Mouse (Mus musculus): Measurements from ENCODE around the gene Mcur1. TPM values are rescaled to one million over a fixed set of nuclear protein-coding genes. Genes with fewer than 3 reads are reported as not detected.

Mcur1 gene
- total and polyA plus RNA-seq, 3 experiments: 26.4 to 49.8 (median 43.9) TPM

- Histone ChIP-seq H3K4me1 (ENCODE audit: control insufficient read depth, insufficient read depth, low read length) (no peaks in the 10 kb centered on the region), H3K4me3 (no peak overlapping the region), H3K27me3 (ENCODE audit: control insufficient read depth, insufficient read depth, low read length) (no peaks in the 10 kb centered on the region), H3K9ac (ENCODE audit: low read depth, low read length) (no peak overlapping the region), H3K27ac (no peak overlapping the region), H3K36me3 (ENCODE audit: control insufficient read depth, insufficient read depth, low read length) (no peaks in the 10 kb centered on the region), H3K79me2 (replicated peaks; ENCODE audit: control insufficient read depth, insufficient read depth, low read length) (no peaks in the 10 kb centered on the region)
- TF ChIP-seq POLR2A (IDR thresholded peaks at IDR 0.05; ENCODE audit: insufficient read depth, low read depth, low read length) (no peak), CTCF (IDR thresholded peaks at IDR 0.05) (peak; percentile 64)
- intact Hi-C loops (cut with DNase I): no loop called here
- WGBS: 71% methylated on average over 5 of the region's 5 CpGs
- no peak for DNase-seq
Measured at GRCm38 (mm10) chr13:43577254-43577653, 17.3 kb upstream of the Mcur1 start.

DNA sequence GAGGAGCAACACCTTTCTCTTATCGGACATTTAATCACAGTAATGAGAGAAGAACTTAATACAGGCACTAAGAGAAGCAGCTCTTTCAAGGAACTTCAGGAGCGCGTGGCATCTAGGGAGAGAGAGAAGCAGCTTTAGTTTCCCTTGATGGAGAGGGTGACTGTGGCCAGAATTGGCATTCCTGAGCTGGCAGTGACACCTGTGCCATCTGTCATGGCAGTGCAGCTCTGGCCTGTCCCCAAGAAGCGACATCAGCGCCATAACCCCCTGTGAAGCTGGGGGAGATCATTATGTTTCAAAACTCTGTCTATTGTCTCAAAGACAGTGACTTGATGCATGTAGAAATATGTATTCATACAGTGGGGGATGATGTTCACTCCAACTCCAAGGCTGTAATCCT is 15.4 kb upstream of the Mcur1 start:
- no peaks in the 10 kb centered on the region for H3K27me3 ChIP-seq (ENCODE audit: control insufficient read depth, insufficient read depth, low read length)
- no peak overlapping the region for H3K9ac ChIP-seq (ENCODE audit: low read depth, low read length)
- no peak overlapping the region for H3K4me3 ChIP-seq
- H3K4me1 ChIP-seq (ENCODE audit: control insufficient read depth, insufficient read depth, low read length): no peaks in the 10 kb centered on the region
- no peak overlapping the region for H3K27ac ChIP-seq
- WGBS: 94% methylated on average over 5 of the region's 5 CpGs
- H3K36me3 ChIP-seq (ENCODE audit: control insufficient read depth, insufficient read depth, low read length): no peaks in the 10 kb centered on the region
- no peaks in the 10 kb centered on the region for H3K79me2 ChIP-seq (replicated peaks; ENCODE audit: control insufficient read depth, insufficient read depth, low read length)
- intact Hi-C loops (cut with DNase I): no loop called here
- DNase-seq: no peak
- TF ChIP-seq EP300 (IDR thresholded peaks at IDR 0.05; ENCODE audit: insufficient read depth, low read depth, low read length) (no peak), CTCF (IDR thresholded peaks at IDR 0.05) (no peak), POLR2A (IDR thresholded peaks at IDR 0.05; ENCODE audit: insufficient read depth, low read depth, low read length) (no peak)

GRCm38 (mm10) chr13:43573979-43574378 is 14.0 kb upstream of the Mcur1 start:
- no peaks in the 10 kb centered on the region for H3K27me3 ChIP-seq (ENCODE audit: control insufficient read depth, insufficient read depth, low read length)
- intact Hi-C loops (cut with DNase I): no loop called here
- no peaks in the 10 kb centered on the region for H3K36me3 ChIP-seq (ENCODE audit: control insufficient read depth, insufficient read depth, low read length)
- 43% methylated on average over 2 of the region's 2 CpGs for WGBS
- no peak for DNase-seq
- H3K4me3 ChIP-seq: no peak overlapping the region
- TF ChIP-seq EP300 (IDR thresholded peaks at IDR 0.05; ENCODE audit: insufficient read depth, low read depth, low read length): no peak
- no peak for TF ChIP-seq CTCF (IDR thresholded peaks at IDR 0.05)
- H3K79me2 ChIP-seq (replicated peaks; ENCODE audit: control insufficient read depth, insufficient read depth, low read length): no peaks in the 10 kb centered on the region
- no peak overlapping the region for H3K9ac ChIP-seq (ENCODE audit: low read depth, low read length)
- H3K27ac ChIP-seq: no peak overlapping the region
- H3K4me1 ChIP-seq (ENCODE audit: control insufficient read depth, insufficient read depth, low read length): no peaks in the 10 kb centered on the region

DNA sequence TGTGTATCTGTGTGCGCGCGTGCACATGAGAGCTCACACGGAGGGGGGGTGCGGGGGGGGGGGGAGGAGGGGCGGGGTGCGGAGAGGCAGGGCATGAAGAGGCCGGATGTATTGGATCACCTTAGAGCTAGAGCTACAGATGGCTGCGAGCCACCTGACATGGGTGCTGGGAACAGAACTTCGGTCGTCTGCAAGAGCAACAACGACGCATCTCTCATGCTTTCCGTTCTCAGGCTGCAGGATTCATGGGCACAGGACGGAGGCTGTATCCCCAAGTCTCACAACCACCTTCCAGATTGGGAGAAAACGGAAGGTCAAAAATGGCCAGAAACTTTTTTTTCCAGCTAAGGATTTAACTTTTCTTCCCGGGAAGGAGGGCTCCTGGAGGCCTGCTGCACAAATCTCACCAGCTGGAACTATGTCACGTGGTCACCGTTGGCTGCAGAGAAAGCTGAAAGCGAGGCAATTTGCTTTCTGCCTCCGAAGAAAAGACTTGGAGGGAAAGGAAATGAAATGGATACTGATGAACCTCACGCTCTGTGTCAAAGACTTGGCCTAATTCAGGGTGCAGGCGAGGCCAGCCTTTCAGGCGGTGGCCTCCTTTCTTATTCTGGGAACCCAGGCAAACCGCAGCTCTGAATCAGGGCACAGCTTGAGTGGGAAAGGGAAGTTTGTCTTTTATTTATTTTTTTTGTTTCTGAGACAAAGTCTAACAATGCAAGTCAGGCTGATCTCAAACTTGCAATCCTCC is 7.3 kb upstream of the Mcur1 start:
- Histone ChIP-seq H3K4me1 (ENCODE audit: control insufficient read depth, insufficient read depth, low read length) (no peaks in the 10 kb centered on the region; the same call in 1 of the 2 replicates), H3K9ac (ENCODE audit: low read depth, low read length) (no peak overlapping the region), H3K27me3 (ENCODE audit: control insufficient read depth, insufficient read depth, low read length) (no peaks in the 10 kb centered on the region), H3K4me3 (no peak overlapping the region), H3K79me2 (replicated peaks; ENCODE audit: control insufficient read depth, insufficient read depth, low read length) (no peaks in the 10 kb centered on the region), H3K27ac (no peak overlapping the region), H3K36me3 (ENCODE audit: control insufficient read depth, insufficient read depth, low read length) (no peaks in the 10 kb centered on the region)
- DNase-seq: peak in 1 of 2 experiments; percentile 33
- TF ChIP-seq CTCF (IDR thresholded peaks at IDR 0.05) (no peak), POLR2A (IDR thresholded peaks at IDR 0.05; ENCODE audit: insufficient read depth, low read depth, low read length) (no peak), EP300 (IDR thresholded peaks at IDR 0.05; ENCODE audit: insufficient read depth, low read depth, low read length) (no peak)
- intact Hi-C loops (cut with DNase I): no loop called here
- WGBS: 64% methylated on average over 25 of the region's 25 CpGs

DNA sequence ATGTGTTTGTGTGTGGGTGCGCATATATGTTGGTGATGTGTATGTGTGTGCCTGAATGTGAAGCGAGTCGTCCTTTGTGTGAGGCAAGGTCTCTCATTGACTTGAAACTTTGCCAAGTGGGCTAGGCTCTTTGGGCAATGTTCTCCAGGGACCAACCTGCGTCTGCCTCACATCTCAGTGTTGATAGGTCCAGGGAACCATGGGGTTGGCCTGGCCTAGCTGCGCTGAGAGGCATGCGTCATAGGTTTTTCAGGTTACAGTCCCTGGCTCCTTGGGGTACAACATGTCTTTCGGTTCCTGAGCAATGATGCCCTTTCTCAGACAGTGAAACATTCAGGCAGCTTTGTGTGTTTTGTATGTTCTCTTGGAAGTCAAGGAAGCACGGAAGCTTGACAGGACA is 6.2 kb upstream of the Mcur1 start:
- 90% methylated on average over 8 of the region's 8 CpGs for WGBS
- no peaks in the 10 kb centered on the region for H3K36me3 ChIP-seq (ENCODE audit: control insufficient read depth, insufficient read depth, low read length)
- intact Hi-C loops (cut with DNase I): no loop called here
- no peaks in the 10 kb centered on the region for H3K79me2 ChIP-seq (replicated peaks; ENCODE audit: control insufficient read depth, insufficient read depth, low read length)
- no peaks in the 10 kb centered on the region for H3K27me3 ChIP-seq (ENCODE audit: control insufficient read depth, insufficient read depth, low read length)
- no peak for TF ChIP-seq POLR2A (IDR thresholded peaks at IDR 0.05; ENCODE audit: insufficient read depth, low read depth, low read length)
- TF ChIP-seq CTCF (IDR thresholded peaks at IDR 0.05): no peak
- no peak for TF ChIP-seq EP300 (IDR thresholded peaks at IDR 0.05; ENCODE audit: insufficient read depth, low read depth, low read length)
- peaks cover 1% of the 10 kb centered on the region for H3K4me1 ChIP-seq (ENCODE audit: control insufficient read depth, insufficient read depth, low read length)
- no peak overlapping the region for H3K27ac ChIP-seq
- DNase-seq: peak in 1 of 2 experiments; percentile 11
- H3K4me3 ChIP-seq: no peak overlapping the region
- no peak overlapping the region for H3K9ac ChIP-seq (ENCODE audit: low read depth, low read length)

DNA sequence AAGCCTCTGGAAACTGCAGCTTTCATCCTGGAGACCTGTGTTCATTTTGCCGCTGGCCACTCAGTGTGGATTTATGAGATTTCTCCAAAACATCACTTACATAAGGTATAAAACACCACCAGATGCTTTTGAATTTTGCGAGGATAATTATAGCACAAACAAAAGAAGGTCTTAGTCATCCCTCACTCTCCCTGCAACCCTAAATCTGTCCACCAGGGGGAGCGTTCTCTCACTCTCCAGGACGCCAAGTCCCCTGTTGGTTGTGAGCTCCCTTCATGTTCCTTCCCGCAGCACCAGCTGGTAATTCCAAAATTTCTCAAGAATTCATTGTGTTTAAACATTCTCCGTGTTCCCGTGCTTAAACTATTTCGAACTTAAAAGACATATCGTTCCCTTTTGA is 5.4 kb upstream of the Mcur1 start:
- H3K36me3 ChIP-seq (ENCODE audit: control insufficient read depth, insufficient read depth, low read length): no peaks in the 10 kb centered on the region
- peaks cover 4% of the 10 kb centered on the region for H3K4me1 ChIP-seq (ENCODE audit: control insufficient read depth, insufficient read depth, low read length)
- no peak for TF ChIP-seq POLR2A (IDR thresholded peaks at IDR 0.05; ENCODE audit: insufficient read depth, low read depth, low read length)
- TF ChIP-seq CTCF (IDR thresholded peaks at IDR 0.05): no peak; the same call in 1 of the 2 replicates
- 0 out of 2 replicates have a peak, but pooled peaks have one; percentile 56 for TF ChIP-seq EP300 (IDR thresholded peaks at IDR 0.05; ENCODE audit: insufficient read depth, low read depth, low read length)
- no peak overlapping the region for H3K9ac ChIP-seq (ENCODE audit: low read depth, low read length)
- no peak overlapping the region for H3K4me3 ChIP-seq
- H3K79me2 ChIP-seq (replicated peaks; ENCODE audit: control insufficient read depth, insufficient read depth, low read length): no peaks in the 10 kb centered on the region
- H3K27me3 ChIP-seq (ENCODE audit: control insufficient read depth, insufficient read depth, low read length): no peaks in the 10 kb centered on the region
- H3K27ac ChIP-seq: no peak overlapping the region
- intact Hi-C loops (cut with DNase I): no loop called here
- DNase-seq: peak; percentile 72 to 83
- 9% methylated on average over 9 of the region's 9 CpGs for WGBS

Data from heart, adult 2 months (tissue).